Mouse (Mus musculus) liver, postnatal 0 days (tissue): ENCODE data around the gene Fbln2.

Experiments used
- CTCF ChIP-seq: sonication (generic); IDR thresholded peaks from 2 replicates; pipeline ENCODE4 v1.5.1; 2016; ENCODE audit warnings: antibody characterized with exemption, low read depth
- EP300 ChIP-seq: IDR thresholded peaks from 2 replicates; pipeline ENCODE4 v1.6.1; 2016; ENCODE audit warnings: antibody characterized with exemption, low read depth, mild to moderate bottlenecking

- no peak for TF ChIP-seq EP300
- no peak for TF ChIP-seq CTCF
Observed at GRCm38 (mm10) chr6:91164584-91164983, 47.7 kb upstream of the Fbln2 start.
